Mouse (Mus musculus): Measurements from ENCODE around the gene Stra8. TPM values are rescaled to one million over a fixed set of nuclear protein-coding genes. Genes with fewer than 3 reads are reported as not detected.

Gene Stra8
- total RNA-seq, 2 experiments from 2014 or later, result not detected

- no peak for ATAC-seq (replicated peaks; ENCODE audit: poor library complexity)
These were observed 19.0 kb downstream of the Stra8 start for GRCm38 (mm10) chr6:34938929-34939325.

GRCm38 (mm10) chr6:34939451-34939850 lies 19.5 kb downstream of the Stra8 start:
- ATAC-seq (replicated peaks; ENCODE audit: poor library complexity), result no peak

GRCm38 (mm10) chr6:34941496-34941895 lies 21.5 kb downstream of the Stra8 start:
- no peak for ATAC-seq (replicated peaks; ENCODE audit: poor library complexity)

GRCm38 (mm10) chr6:34942446-34942845 lies 22.5 kb downstream of the Stra8 start:
- no peak for ATAC-seq (replicated peaks; ENCODE audit: poor library complexity)

GRCm38 (mm10) chr6:34943499-34943898 lies 23.5 kb downstream of the Stra8 start:
- ATAC-seq (replicated peaks; ENCODE audit: poor library complexity), result no peak

GRCm38 (mm10) chr6:34946486-34947079 lies 26.6 kb downstream of the Stra8 start:
- peak; percentile 45 for ATAC-seq (replicated peaks; ENCODE audit: poor library complexity)

- ATAC-seq (replicated peaks; ENCODE audit: poor library complexity), result no peak
These were observed 28.5 kb downstream of the Stra8 start for GRCm38 (mm10) chr6:34948461-34948860.

GRCm38 (mm10) chr6:34951518-34951917 lies 31.6 kb downstream of the Stra8 start:
- ATAC-seq (replicated peaks; ENCODE audit: poor library complexity), result peak; percentile 30

- peak; percentile 14; the same call in 1 of the 2 replicates for ATAC-seq (replicated peaks; ENCODE audit: poor library complexity)
These were observed 32.1 kb downstream of the Stra8 start for GRCm38 (mm10) chr6:34951956-34952667.

GRCm38 (mm10) chr6:34954926-34955861 lies 35.2 kb downstream of the Stra8 start:
- peak; percentile 88 for ATAC-seq (replicated peaks; ENCODE audit: poor library complexity)

GRCm38 (mm10) chr6:34955862-34956241 lies 35.9 kb downstream of the Stra8 start:
- ATAC-seq (replicated peaks; ENCODE audit: poor library complexity), result 0 out of 2 replicates have a peak, but pooled peaks have one; percentile 9

- no peak for ATAC-seq (replicated peaks; ENCODE audit: poor library complexity)
These were observed 39.2 kb downstream of the Stra8 start for GRCm38 (mm10) chr6:34959131-34959530.

GRCm38 (mm10) chr6:34964550-34964949 lies 44.6 kb downstream of the Stra8 start:
- peak; percentile 90 for ATAC-seq (replicated peaks; ENCODE audit: poor library complexity)

GRCm38 (mm10) chr6:34965819-34966539 lies 46.0 kb downstream of the Stra8 start:
- peak; percentile 27; the same call in 1 of the 2 replicates for ATAC-seq (replicated peaks; ENCODE audit: poor library complexity)

- ATAC-seq (replicated peaks; ENCODE audit: poor library complexity), result no peak
These were observed 51.2 kb downstream of the Stra8 start for GRCm38 (mm10) chr6:34971181-34971580.

- no peak for ATAC-seq (replicated peaks; ENCODE audit: poor library complexity)
These were observed 59.3 kb downstream of the Stra8 start for GRCm38 (mm10) chr6:34979291-34979690.

GRCm38 (mm10) chr6:34980661-34981060 lies 60.7 kb downstream of the Stra8 start:
- ATAC-seq (replicated peaks; ENCODE audit: poor library complexity), result peak; percentile 57

- peak; percentile 78 for ATAC-seq (replicated peaks; ENCODE audit: poor library complexity)
These were observed 67.2 kb downstream of the Stra8 start for GRCm38 (mm10) chr6:34987085-34987645.

GRCm38 (mm10) chr6:34988081-34988761 lies 68.3 kb downstream of the Stra8 start, which contains the start of gene Slc23a4:
Gene Slc23a4 (minus strand): TSS chr6:34988404.
- ATAC-seq (replicated peaks; ENCODE audit: poor library complexity), result peak; percentile 52
